Mouse (Mus musculus) B cell, adult 2 months (primary cell): Measurements from ENCODE around the gene Rps18.
"Not testable (repeated sequence)": the region's sequence is repeated elsewhere in the genome, so short reads cannot be mapped to it uniquely, and the experiment has no call there.

Experiments used
- DNase-seq, 2 experiments: peaks; one replicate each; pipeline ENCODE4 v3.0.0; 2022

Gene Rps18

GRCm38 (mm10) chr17:33965846-33966550, 10.2 kb upstream of the Rps18 start:
- no peak for DNase-seq

GRCm38 (mm10) chr17:33965082-33965845, 9.5 kb upstream of the Rps18 start:
- no peak for DNase-seq

GRCm38 (mm10) chr17:33962876-33963275, 7.1 kb upstream of the Rps18 start:
- no peak for DNase-seq

GRCm38 (mm10) chr17:33959948-33960347, 4.1 kb upstream of the Rps18 start:
- DNase-seq: no peak

GRCm38 (mm10) chr17:33959135-33959534, 3.3 kb upstream of the Rps18 start:
- no peak for DNase-seq

GRCm38 (mm10) chr17:33958451-33958850, 2.6 kb upstream of the Rps18 start:
- no peak for DNase-seq

GRCm38 (mm10) chr17:33957493-33957892, 1.7 kb upstream of the Rps18 start:
- no peak for DNase-seq

GRCm38 (mm10) chr17:33956336-33956735, 535 bp upstream of the Rps18 start:
- DNase-seq: no peak

GRCm38 (mm10) chr17:33954646-33955554, 901 bp downstream of the Rps18 start:
- DNase-seq: no peak

- no peak for DNase-seq
Measured at GRCm38 (mm10) chr17:33953961-33954565, 1.7 kb downstream of the Rps18 start.

- no peak for DNase-seq
Measured at GRCm38 (mm10) chr17:33953310-33953709, 2.5 kb downstream of the Rps18 start.

GRCm38 (mm10) chr17:33952879-33953278, 2.9 kb downstream of the Rps18 start:
- no peak for DNase-seq

GRCm38 (mm10) chr17:33952015-33952414, 3.8 kb downstream of the Rps18 start:
- not testable (repeated sequence) for DNase-seq

GRCm38 (mm10) chr17:33951021-33951946, 4.5 kb downstream of the Rps18 start, which contains the start of gene B3galt4:
B3galt4 (minus strand) TSS chr17:33951488.
- DNase-seq: peak; percentile 72 to 75

GRCm38 (mm10) chr17:33950131-33950625, 5.6 kb downstream of the Rps18 start:
- no peak for DNase-seq

- no peak for DNase-seq
Measured at GRCm38 (mm10) chr17:33948905-33949537, 6.8 kb downstream of the Rps18 start.

GRCm38 (mm10) chr17:33948090-33948904, 7.5 kb downstream of the Rps18 start:
- DNase-seq: no peak

GRCm38 (mm10) chr17:33947430-33948089, 8.2 kb downstream of the Rps18 start:
- DNase-seq: no peak

GRCm38 (mm10) chr17:33943454-33943853, 12.3 kb downstream of the Rps18 start:
- no peak for DNase-seq
